Mouse (Mus musculus) cortical plate, adult 2 months (tissue): ENCODE measurements at regions not wholly inside any gene's neighbourhood (a gene's known extent, or its start where the extent isn't known, plus 50 kb on each side); places are given as distances from the start of the nearest gene placed in this dataset.
A peak's percentile ranks its signal among the peaks of the same experiment; 100 is the strongest.

Experiments used
- H3K27ac ChIP-seq: fragments of 200-500 bp; 2 replicates; pipeline ENCODE4 v1.5.1; 2012; ENCODE audit warnings: low read length, control low read depth, inconsistent platforms; ENCODE audit not compliant: insufficient read depth
- H3K4me1 ChIP-seq: fragments of 200-500 bp; 2 replicates; pipeline ENCODE4 v1.6.1; 2011; ENCODE audit warnings: low read length; ENCODE audit not compliant: control insufficient read depth, insufficient read depth
- H3K4me3 ChIP-seq: fragments of 200-500 bp; 2 replicates; pipeline ENCODE4 v1.5.1; 2011; ENCODE audit warnings: mild to moderate bottlenecking, low read length, control low read depth; ENCODE audit not compliant: insufficient read depth
- CTCF ChIP-seq: fragments of 200-500 bp; IDR thresholded peaks from 2 replicates; pipeline ENCODE4 v1.5.1; 2011; ENCODE audit warnings: mild to moderate bottlenecking, control low read depth, low read length; ENCODE audit not compliant: insufficient read depth; ENCODE audit errors: extremely low read depth
- POLR2A ChIP-seq: fragments of 200-500 bp; IDR thresholded peaks from 2 replicates; pipeline ENCODE4 v1.6.1; 2011; ENCODE audit warnings: mild to moderate bottlenecking, low read length, control low read depth; ENCODE audit not compliant: insufficient read depth; ENCODE audit errors: extremely low read depth

DNA sequence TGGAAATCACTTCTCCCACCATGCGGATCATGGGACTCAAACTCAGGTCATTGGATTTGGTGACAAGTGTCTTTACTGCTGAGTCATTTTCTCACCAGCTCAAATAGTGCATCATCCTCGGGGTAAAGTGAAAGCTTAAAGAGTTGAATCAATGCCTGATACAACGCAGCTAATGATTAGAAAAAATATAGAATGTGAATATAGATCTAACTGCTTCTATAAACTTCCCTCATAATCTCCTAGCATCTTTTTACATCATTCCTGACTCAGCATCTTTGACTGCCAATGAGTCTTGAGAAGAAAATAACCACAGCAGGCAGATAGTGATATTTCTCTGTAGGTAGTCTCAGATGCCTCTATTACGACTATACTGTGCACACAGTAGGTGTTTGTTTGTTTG is 640.0 kb downstream of the Lmo4 start:
- Histone ChIP-seq H3K4me3 (no peak overlapping the region), H3K27ac (no peak overlapping the region), H3K4me1 (no peaks in the 10 kb centered on the region)
- no peak for TF ChIP-seq CTCF
- no peak for TF ChIP-seq POLR2A

DNA sequence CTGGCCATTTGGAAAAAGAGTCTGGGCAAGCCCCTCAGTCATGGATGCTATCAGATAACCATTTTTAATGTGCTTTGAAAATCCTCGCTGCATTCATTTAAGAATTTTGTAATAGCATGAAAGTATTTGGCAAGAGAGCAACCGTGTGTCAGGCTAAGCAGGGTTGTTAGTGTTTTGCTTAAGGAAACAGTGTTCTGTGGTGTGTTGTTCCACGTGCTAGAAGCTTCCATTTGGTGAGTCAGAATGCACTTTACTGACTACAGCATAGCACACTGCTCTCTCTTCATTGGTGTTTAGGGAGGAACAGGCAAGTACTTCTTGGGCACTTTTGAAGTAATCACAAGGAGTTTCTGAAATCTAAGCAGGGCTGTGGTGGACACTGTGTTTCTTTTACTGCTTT is 661.0 kb upstream of the Pkn2 start:
- Histone ChIP-seq H3K4me1 (no peaks in the 10 kb centered on the region), H3K4me3 (no peak overlapping the region), H3K27ac (no peak overlapping the region)
- TF ChIP-seq POLR2A = no peak
- TF ChIP-seq CTCF = no peak

DNA sequence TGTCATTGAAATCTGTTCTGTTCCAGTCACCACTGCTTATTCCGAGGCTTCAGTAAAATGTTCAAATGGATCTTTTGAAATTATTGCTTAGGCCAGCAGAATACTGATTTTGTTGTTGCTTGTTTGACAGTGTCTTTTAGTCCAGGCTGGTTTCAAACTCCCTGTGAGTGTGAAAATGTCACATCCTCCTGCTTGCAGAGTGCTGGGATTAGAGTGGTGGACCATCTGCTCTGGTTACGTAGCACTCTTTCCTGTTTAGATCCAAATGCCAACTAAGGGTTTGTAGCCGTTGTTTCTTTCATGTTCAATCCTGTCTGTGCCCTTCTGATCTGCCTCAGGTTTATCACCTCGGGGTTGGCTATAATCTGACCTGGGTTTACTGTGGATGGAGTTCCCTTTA is 646.2 kb upstream of the Pkn2 start:
- H3K27ac ChIP-seq = no peak overlapping the region

DNA sequence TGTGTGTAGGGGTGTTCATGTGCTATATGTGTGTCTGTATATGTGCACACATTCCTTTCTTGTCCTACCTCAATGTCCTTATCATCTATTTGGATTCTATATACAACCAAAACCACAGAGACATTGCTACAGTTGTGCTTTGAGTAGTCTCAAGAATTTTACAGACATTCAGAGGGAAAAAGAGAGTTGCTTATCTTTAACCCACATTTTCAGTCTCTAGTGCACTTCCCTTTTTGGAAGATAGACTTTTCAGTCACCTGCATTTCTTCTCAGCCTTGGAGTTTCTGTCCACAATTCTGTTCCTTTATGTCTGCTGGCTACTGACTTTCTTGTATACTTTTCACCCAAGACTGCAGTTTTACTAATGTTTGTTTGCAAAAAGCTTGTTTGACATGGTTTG is 645.5 kb upstream of the Pkn2 start:
- Histone ChIP-seq H3K4me1 (no peaks in the 10 kb centered on the region), H3K4me3 (no peak overlapping the region)
- TF ChIP-seq CTCF (no peak), POLR2A (no peak)

More for the DNA sequence above, 646.2 kb upstream of the Pkn2 start:
- Histone ChIP-seq H3K4me3 (no peak overlapping the region), H3K4me1 (no peaks in the 10 kb centered on the region)
- TF ChIP-seq CTCF (no peak), POLR2A (no peak)

DNA sequence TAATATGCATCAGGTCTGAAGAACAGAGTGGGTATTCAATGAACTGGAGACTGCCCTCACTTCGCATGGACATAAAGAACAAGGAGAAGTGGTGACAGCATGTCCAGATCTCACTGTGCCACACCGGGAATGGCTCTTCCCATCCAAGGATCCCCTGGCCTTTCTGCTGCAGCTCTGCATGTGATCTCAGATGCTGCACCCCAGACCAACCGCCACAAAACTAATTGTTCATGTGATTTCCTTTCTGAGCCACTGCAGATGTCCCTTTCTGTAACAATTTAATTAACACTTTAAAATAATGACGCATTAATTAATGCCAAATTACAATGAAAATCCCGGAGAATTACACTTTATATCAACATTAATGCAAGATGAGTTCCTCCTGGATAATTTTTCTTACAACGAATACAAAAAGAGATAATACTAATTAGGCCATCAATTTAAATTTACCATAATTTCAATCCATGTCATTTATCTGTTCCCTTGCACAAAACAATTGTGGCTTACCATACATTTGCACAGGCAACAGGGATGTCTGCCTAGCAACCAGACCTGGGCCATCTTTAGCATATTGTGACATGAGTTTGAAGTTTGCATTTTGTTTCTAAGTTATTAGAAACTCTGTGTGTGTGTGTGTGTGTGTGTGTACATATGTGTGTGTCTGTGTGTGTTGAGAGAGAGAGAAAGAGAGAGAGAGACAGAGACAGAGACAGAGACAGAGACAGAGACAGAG is 630.9 kb upstream of the Pkn2 start:
- Histone ChIP-seq H3K4me3 (no peak overlapping the region), H3K27ac (no peak overlapping the region), H3K4me1 (peaks cover 2% of the 10 kb centered on the region; the same call in 1 of the 2 replicates)
- TF ChIP-seq CTCF (no peak), POLR2A (no peak)

More for the DNA sequence above, 645.5 kb upstream of the Pkn2 start:
- H3K27ac ChIP-seq = no peak overlapping the region

DNA sequence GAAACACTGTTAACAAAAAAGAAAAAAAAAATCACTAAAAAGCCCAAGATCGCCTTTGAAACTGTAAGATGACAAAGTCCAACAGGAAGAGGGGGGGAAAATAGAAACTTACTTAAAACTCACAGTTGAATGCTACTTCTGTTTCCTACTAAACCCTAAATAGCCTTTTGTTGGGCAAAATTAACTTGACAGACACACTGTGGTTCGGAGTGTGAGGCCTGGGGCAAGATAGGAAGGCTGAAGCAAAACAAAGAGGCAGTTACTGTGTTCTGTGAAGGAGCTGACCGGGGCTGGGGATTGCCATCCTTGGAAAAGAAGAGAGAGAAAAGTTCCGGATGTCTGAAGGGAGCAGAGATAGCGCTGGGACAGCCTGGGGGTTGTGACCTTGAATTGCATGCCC is 627.7 kb upstream of the Pkn2 start:
- no peak overlapping the region for H3K27ac ChIP-seq

DNA sequence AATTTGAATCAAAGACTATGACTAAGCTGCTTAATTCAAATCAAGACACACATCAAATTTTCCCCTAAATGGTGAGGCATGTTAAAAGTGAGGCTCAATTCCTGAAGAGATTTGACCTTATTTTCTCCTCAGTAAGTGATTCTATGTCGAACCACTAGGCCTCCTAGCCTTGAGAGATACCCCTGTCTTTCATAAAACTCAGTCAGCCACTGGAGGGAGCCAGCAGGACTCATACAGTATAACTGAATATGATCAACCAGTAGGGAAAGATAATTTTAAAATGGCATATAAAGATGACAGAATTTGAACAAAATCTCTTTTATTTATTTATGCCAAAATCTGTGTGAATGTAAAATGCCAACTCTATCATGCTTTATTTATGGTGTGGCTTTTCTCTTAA is 626.5 kb upstream of the Pkn2 start:
- Histone ChIP-seq H3K4me3 (no peak overlapping the region), H3K27ac (no peak overlapping the region), H3K4me1 (peaks cover 2% of the 10 kb centered on the region; the same call in 1 of the 2 replicates)
- TF ChIP-seq POLR2A = no peak
- peak; percentile 56 for TF ChIP-seq CTCF

More for the DNA sequence above, 627.7 kb upstream of the Pkn2 start:
- peaks cover 2% of the 10 kb centered on the region; the same call in 1 of the 2 replicates for H3K4me1 ChIP-seq
- no peak for TF ChIP-seq POLR2A
- no peak for TF ChIP-seq CTCF
- H3K4me3 ChIP-seq = no peak overlapping the region

DNA sequence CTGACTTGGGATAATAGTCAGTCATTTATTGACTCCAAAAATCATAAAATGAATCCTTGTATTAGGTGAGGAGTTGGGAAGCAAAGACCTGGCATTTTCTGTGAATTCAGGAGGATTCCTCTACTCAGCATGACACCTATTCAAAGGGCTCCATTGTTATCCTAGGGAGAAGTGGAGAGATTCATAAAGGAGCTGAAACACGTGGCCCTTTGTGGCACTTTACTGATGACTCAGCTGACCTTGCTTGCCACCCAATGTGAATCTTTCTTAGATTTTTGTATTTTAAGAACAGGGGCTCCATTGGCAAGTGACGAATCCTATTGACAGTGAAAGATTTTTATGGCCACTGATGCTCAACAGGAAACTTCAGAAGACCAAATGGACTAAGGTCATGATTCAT is 619.2 kb upstream of the Pkn2 start:
- no peak overlapping the region for H3K4me3 ChIP-seq
- H3K4me1 ChIP-seq = no peaks in the 10 kb centered on the region
- TF ChIP-seq POLR2A (no peak), CTCF (no peak)
- H3K27ac ChIP-seq = no peak overlapping the region

DNA sequence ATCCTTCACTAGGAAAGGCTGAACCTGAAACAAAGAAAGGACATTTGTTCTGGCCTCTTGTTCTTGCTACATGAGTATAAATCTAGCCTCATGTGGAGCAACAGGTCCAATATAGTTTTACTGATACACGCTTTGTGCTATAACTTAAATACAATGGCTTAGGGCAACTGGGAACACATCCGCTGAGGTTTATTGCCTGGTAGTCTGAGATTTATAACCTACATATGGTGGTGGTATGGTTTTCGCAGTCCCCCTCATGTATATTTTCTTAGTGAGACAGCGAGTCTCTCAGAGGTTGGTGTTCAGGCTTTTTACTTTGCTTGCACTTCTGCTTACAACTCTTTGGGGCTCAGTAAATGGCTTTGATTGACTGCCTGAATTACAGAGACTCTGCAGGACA is 613.6 kb upstream of the Pkn2 start:
- TF ChIP-seq CTCF (no peak), POLR2A (no peak)
- Histone ChIP-seq H3K4me1 (no peaks in the 10 kb centered on the region), H3K27ac (no peak overlapping the region), H3K4me3 (no peak overlapping the region)

DNA sequence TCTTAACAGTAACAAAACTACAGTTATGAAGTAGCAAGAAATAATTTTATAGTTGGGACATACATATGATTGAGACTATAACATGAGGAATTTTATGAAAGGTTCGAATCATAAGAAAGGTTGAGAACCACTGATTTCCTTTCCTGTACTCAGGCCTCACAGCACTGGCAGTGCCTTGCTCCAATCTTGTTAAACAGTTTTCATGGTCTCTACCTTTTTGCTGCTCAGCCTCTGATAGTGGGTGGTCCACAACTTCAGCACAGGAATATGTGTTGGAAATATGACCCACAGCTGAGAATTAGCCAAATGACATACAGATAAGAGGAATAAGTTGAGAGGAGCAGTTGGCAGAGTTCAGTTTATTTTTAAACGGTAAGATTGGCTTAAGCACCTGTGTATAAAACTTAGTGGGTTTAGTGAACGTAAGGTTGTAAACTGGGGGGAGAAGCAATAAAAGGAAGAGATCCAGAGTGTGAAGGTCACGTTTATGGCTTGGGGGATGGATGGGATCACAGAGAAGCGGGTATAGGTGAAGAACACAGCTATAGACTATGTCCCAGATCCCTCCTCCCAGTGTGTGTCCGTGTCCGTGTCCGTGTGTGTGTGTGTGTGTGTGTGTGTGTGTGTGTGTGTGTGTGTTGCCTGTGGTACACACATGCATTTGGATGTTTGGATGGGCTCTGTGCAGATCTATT is 596.3 kb upstream of the Pkn2 start:
- H3K27ac ChIP-seq = no peak overlapping the region
- H3K4me1 ChIP-seq = no peaks in the 10 kb centered on the region
- H3K4me3 ChIP-seq = no peak overlapping the region
- TF ChIP-seq POLR2A (no peak), CTCF (no peak)
